Mouse (Mus musculus) MEL (cell line): ENCODE results near the gene Slc13a2. TPM values are rescaled to one million over a fixed set of nuclear protein-coding genes. Genes with fewer than 3 reads are reported as not detected.

ENCODE experiments used
- DNase-seq: peaks from one replicate; pipeline ENCODE4 v3.0.0; 2011; ENCODE audit warnings: low read depth, low spot score
- H3K27ac ChIP-seq: 2 replicates; pipeline ENCODE4 v1.5.1; 2012; ENCODE audit warnings: low read depth, mild to moderate bottlenecking, control low read depth, low read length, moderate library complexity; ENCODE audit not compliant: control insufficient read depth
- H3K27me3 ChIP-seq, 2 experiments: fragments of 150-350 bp in 1 of 2; sonication (generic) in 1 of 2; 2 replicates each; pipeline ENCODE4 v1.6.1; 2012; ENCODE audit warnings: low read length in 2 of 2, mild to moderate bottlenecking in 2 of 2, improper control_type of control experiment in 1 of 2, moderate library complexity in 1 of 2; ENCODE audit not compliant: insufficient read depth in 2 of 2, control insufficient read depth in 1 of 2
- H3K36me3 ChIP-seq, 2 experiments: 2 replicates each; pipeline ENCODE4 v1.6.1; 2012 to 2014; ENCODE audit warnings: low read length in 2 of 2, improper control_type of control experiment in 1 of 2, inconsistent platforms in 1 of 2, mild to moderate bottlenecking in 1 of 2; ENCODE audit not compliant: insufficient read depth in 2 of 2, control insufficient read depth in 1 of 2
- H3K4me1 ChIP-seq, 2 experiments: fragments of 150-350 bp in 1 of 2; sonication (generic) in 1 of 2; 2 replicates each; pipeline ENCODE4 v1.6.1; 2012; ENCODE audit warnings: low read length in 2 of 2, improper control_type of control experiment in 1 of 2, mild to moderate bottlenecking in 1 of 2; ENCODE audit not compliant: insufficient read depth in 2 of 2, control insufficient read depth in 1 of 2
- H3K4me3 ChIP-seq, 2 experiments: fragments of 150-350 bp in 1 of 2; sonication (generic) in 1 of 2; 2 replicates each; pipeline ENCODE4 v1.5.1; 2012; ENCODE audit warnings: low read depth in 2 of 2, low read length in 2 of 2, mild to moderate bottlenecking in 2 of 2, moderate library complexity in 2 of 2, control low read depth in 1 of 2, improper control_type of control experiment in 1 of 2; ENCODE audit not compliant: control insufficient read depth in 1 of 2, insufficient read depth in 1 of 2
- H3K79me2 ChIP-seq: 2 replicates; pipeline ENCODE4 v1.6.1; 2012; ENCODE audit warnings: mild to moderate bottlenecking, low read length, moderate library complexity; ENCODE audit not compliant: control insufficient read depth, poor library complexity, insufficient read depth
- H3K9ac ChIP-seq: 2 replicates; pipeline ENCODE4 v1.6.1; 2012; ENCODE audit warnings: low read depth, mild to moderate bottlenecking, control low read depth, low read length, moderate library complexity; ENCODE audit not compliant: control insufficient read depth, poor library complexity, severe bottlenecking
- H3K9me3 ChIP-seq: fragments of 150-350 bp; sonication (generic); replicated peaks from 2 replicates; pipeline ENCODE4 v1.6.1; 2012; ENCODE audit warnings: mild to moderate bottlenecking, low read length, improper control_type of control experiment, moderate library complexity; ENCODE audit not compliant: insufficient read depth
- BHLHE40 ChIP-seq: IDR thresholded peaks from 2 replicates; pipeline ENCODE4 v1.6.1; 2012; ENCODE audit warnings: low read depth, mild to moderate bottlenecking, inconsistent platforms, low read length, improper control_type of control experiment, borderline replicate concordance
- CHD1 ChIP-seq: IDR thresholded peaks from 2 replicates; pipeline ENCODE4 v1.6.1; 2012; ENCODE audit warnings: low read depth, mild to moderate bottlenecking, inconsistent platforms, low read length, improper control_type of control experiment
- CHD2 ChIP-seq: IDR thresholded peaks from 2 replicates; pipeline ENCODE4 v1.6.1; 2011; ENCODE audit warnings: low read length, improper control_type of control experiment
- CTCF ChIP-seq, 3 experiments: IDR thresholded peaks in 2 of 3; conservative IDR thresholded peaks in 1 of 3; 2 replicates each; pipeline ENCODE4 v1.5.1; 2011 to 2012; ENCODE audit warnings: low read length in 3 of 3, low read depth in 2 of 3, mild to moderate bottlenecking in 2 of 3, improper control_type of control experiment in 1 of 3, inconsistent platforms in 1 of 3, mixed read lengths in 1 of 3, moderate library complexity in 1 of 3; ENCODE audit not compliant: control insufficient read depth in 1 of 3, insufficient read depth in 1 of 3, poor library complexity in 1 of 3, severe bottlenecking in 1 of 3
- E2F4 ChIP-seq: IDR thresholded peaks from 2 replicates; pipeline ENCODE4 v1.6.1; 2011; ENCODE audit warnings: low read depth, low read length, improper control_type of control experiment, borderline replicate concordance
- ELF1 ChIP-seq: IDR thresholded peaks from 2 replicates; pipeline ENCODE4 v1.6.1; 2014; ENCODE audit warnings: low read depth, mild to moderate bottlenecking, inconsistent platforms, low read length, improper control_type of control experiment, moderate library complexity
- EP300 ChIP-seq, 2 experiments: IDR thresholded peaks; 2 replicates each; pipeline ENCODE4 v1.6.1; 2011; ENCODE audit warnings: improper control_type of control experiment in 2 of 2, low read length in 2 of 2, low read depth in 1 of 2, mild to moderate bottlenecking in 1 of 2
- GATA1 ChIP-seq: IDR thresholded peaks from 2 replicates; pipeline ENCODE4 v1.6.1; 2011; ENCODE audit warnings: low read depth, low read length, improper control_type of control experiment
- HCFC1 ChIP-seq: IDR thresholded peaks from 2 replicates; pipeline ENCODE4 v1.6.1; 2012; ENCODE audit warnings: low read depth, mild to moderate bottlenecking, inconsistent platforms, low read length, improper control_type of control experiment, moderate library complexity
- JUND ChIP-seq: IDR thresholded peaks from 2 replicates; pipeline ENCODE4 v1.6.1; 2011; ENCODE audit warnings: low read depth, mild to moderate bottlenecking, improper control_type of control experiment, low read length
- KAT2A ChIP-seq: conservative IDR thresholded peaks from 2 replicates; pipeline ENCODE4 v1.6.1; 2012; ENCODE audit warnings: low read depth, low read length, improper control_type of control experiment, inconsistent platforms
- MAFK ChIP-seq: IDR thresholded peaks from 2 replicates; pipeline ENCODE4 v1.6.1; 2011; ENCODE audit warnings: low read depth, mild to moderate bottlenecking, low read length, improper control_type of control experiment, borderline replicate concordance
- MAX ChIP-seq: IDR thresholded peaks from 2 replicates; pipeline ENCODE4 v1.6.1; 2011; ENCODE audit warnings: low read length, improper control_type of control experiment
- MAZ ChIP-seq: IDR thresholded peaks from 2 replicates; pipeline ENCODE4 v1.6.1; 2012; ENCODE audit warnings: low read depth, mild to moderate bottlenecking, inconsistent platforms, low read length, improper control_type of control experiment
- MEF2A ChIP-seq: IDR thresholded peaks from 2 replicates; pipeline ENCODE4 v1.6.1; 2014; ENCODE audit warnings: low read depth, mild to moderate bottlenecking, inconsistent platforms, low read length, improper control_type of control experiment; ENCODE audit not compliant: poor library complexity, insufficient replicate concordance, severe bottlenecking; ENCODE audit errors: extremely low read depth
- MXI1 ChIP-seq: IDR thresholded peaks from 2 replicates; pipeline ENCODE4 v1.6.1; 2011; ENCODE audit warnings: mild to moderate bottlenecking, low read depth, low read length, improper control_type of control experiment
- MYB ChIP-seq: IDR thresholded peaks from 2 replicates; pipeline ENCODE4 v1.6.1; 2011; ENCODE audit warnings: mild to moderate bottlenecking, low read depth, low read length, improper control_type of control experiment
- NELFE ChIP-seq: IDR thresholded peaks from 2 replicates; pipeline ENCODE4 v1.6.1; 2011; ENCODE audit warnings: low read depth, low read length, improper control_type of control experiment
- NRF1 ChIP-seq: IDR thresholded peaks from 2 replicates; pipeline ENCODE4 v1.6.1; 2014; ENCODE audit warnings: low read depth, mild to moderate bottlenecking, inconsistent platforms, low read length, improper control_type of control experiment, moderate library complexity; ENCODE audit not compliant: poor library complexity, insufficient read depth, severe bottlenecking
- POLR2A ChIP-seq, 2 experiments: IDR thresholded peaks; 2 replicates each; pipeline ENCODE4 v1.6.1; 2011 to 2012; ENCODE audit warnings: low read length in 2 of 2, mild to moderate bottlenecking in 2 of 2, control low read depth in 1 of 2, improper control_type of control experiment in 1 of 2, low read depth in 1 of 2, moderate library complexity in 1 of 2; ENCODE audit not compliant: control insufficient read depth in 1 of 2, insufficient read depth in 1 of 2, poor library complexity in 1 of 2
- POLR2AphosphoS2 ChIP-seq: IDR thresholded peaks from 2 replicates; pipeline ENCODE4 v1.6.1; 2011; ENCODE audit warnings: low read length, improper control_type of control experiment
- POLR2AphosphoS5 ChIP-seq: IDR thresholded peaks from 2 replicates; pipeline ENCODE4 v1.6.1; 2012; ENCODE audit warnings: low read depth, borderline replicate concordance, mild to moderate bottlenecking, inconsistent platforms, low read length, moderate library complexity, mixed read lengths
- RAD21 ChIP-seq: IDR thresholded peaks from 2 replicates; pipeline ENCODE4 v1.6.1; 2011; ENCODE audit warnings: mild to moderate bottlenecking, low read depth, low read length, improper control_type of control experiment
- RCOR1 ChIP-seq: IDR thresholded peaks from 2 replicates; pipeline ENCODE4 v1.6.1; 2012; ENCODE audit warnings: low read depth, mild to moderate bottlenecking, inconsistent platforms, low read length, improper control_type of control experiment
- SIN3A ChIP-seq: IDR thresholded peaks from 2 replicates; pipeline ENCODE4 v1.6.1; 2012; ENCODE audit warnings: low read length, improper control_type of control experiment, inconsistent platforms
- SMC3 ChIP-seq: IDR thresholded peaks from 2 replicates; pipeline ENCODE4 v1.6.1; 2011; ENCODE audit warnings: low read depth, low read length, improper control_type of control experiment
- TAL1 ChIP-seq: IDR thresholded peaks from 2 replicates; pipeline ENCODE4 v1.6.1; 2012; ENCODE audit warnings: mild to moderate bottlenecking, inconsistent platforms, low read length, moderate library complexity, mixed read lengths
- TBP ChIP-seq: IDR thresholded peaks from 2 replicates; pipeline ENCODE4 v1.8.0; 2011; ENCODE audit warnings: low read depth, low read length, improper control_type of control experiment
- USF2 ChIP-seq, 2 experiments: IDR thresholded peaks; 2 replicates each; pipeline ENCODE4 v1.6.1; 2011 to 2012; ENCODE audit warnings: improper control_type of control experiment in 2 of 2, low read length in 2 of 2, borderline replicate concordance in 1 of 2, inconsistent platforms in 1 of 2, low read depth in 1 of 2, mild to moderate bottlenecking in 1 of 2; ENCODE audit not compliant: insufficient read depth in 1 of 2
- ZC3H11A ChIP-seq: IDR thresholded peaks from 2 replicates; pipeline ENCODE4 v1.6.1; 2012; ENCODE audit warnings: low read depth, mild to moderate bottlenecking, inconsistent platforms, low read length, improper control_type of control experiment
- ZNF384 ChIP-seq: IDR thresholded peaks from 2 replicates; pipeline ENCODE4 v1.6.1; 2012; ENCODE audit warnings: low read depth, mild to moderate bottlenecking, inconsistent platforms, low read length, improper control_type of control experiment
- polyA plus RNA-seq, 2 experiments: library from polyadenylated mRNA; stranded (reverse) in 1 of 2; unstranded in 1 of 2; fragments of >175 nt in 1 of 2; fragments of >200 nt in 1 of 2; gene quantifications; 2 replicates each; pipeline versions ENCODE4 v1.2.1 to v1.2.4; 2012; ENCODE audit warnings: low replicate concordance in 2 of 2, low read depth in 1 of 2; ENCODE audit not compliant: insufficient read length in 2 of 2, insufficient read depth in 1 of 2, missing spikeins in 1 of 2
- total RNA-seq: library from RNA; depleted of rRNA; stranded (reverse); fragments of 300-350 nt; gene quantifications from 2 replicates; pipeline ENCODE4 v1.2.3, GENCODE M21; 2012

Slc13a2 gene
- total and polyA plus RNA-seq, 3 experiments, result not detected

- TF ChIP-seq ZNF384 (no peak), MAZ (no peak), BHLHE40 (no peak), POLR2AphosphoS2 (no peak), ZC3H11A (peak; percentile 49)
These were observed 24.6 kb downstream of the Slc13a2 start (continued) for GRCm38 (mm10) chr11:78397397-78397796.

- TF ChIP-seq RAD21, result no peak
- no peak for TF ChIP-seq SMC3
- no peak for TF ChIP-seq MAX
- TF ChIP-seq CTCF (IDR thresholded peaks at IDR 0.05 in 2 of 3, conservative IDR thresholded peaks at IDR 0.05 in 1 of 3; ENCODE audit: control insufficient read depth in 1 of 3, insufficient read depth in 1 of 3, low read depth in 2 of 3, low read length in 3 of 3, poor library complexity in 1 of 3, severe bottlenecking in 1 of 3), result no peak
- TF ChIP-seq POLR2A (IDR thresholded peaks at IDR 0.05; ENCODE audit: control insufficient read depth in 1 of 2, insufficient read depth in 1 of 2, low read depth in 1 of 2, low read length in 2 of 2, poor library complexity in 1 of 2), result no peak
- TF ChIP-seq POLR2AphosphoS2, result no peak
- TF ChIP-seq HCFC1, result no peak
- no peak for TF ChIP-seq ELF1
- no peak for TF ChIP-seq GATA1
- TF ChIP-seq MEF2A, result no peak
- TF ChIP-seq SIN3A, result no peak
- no peak for TF ChIP-seq MYB
- no peak for TF ChIP-seq TBP
- H3K9ac ChIP-seq, result no peak overlapping the region
- H3K27me3 ChIP-seq, result peaks cover 2 to 8% of the 10 kb centered on the region in 2 experiments; a peak in 3 of 4 replicates
- no peak for DNase-seq
- H3K4me1 ChIP-seq, result no peaks in the 10 kb centered on the region
- no peak overlapping the region for H3K4me3 ChIP-seq
- H3K9me3 ChIP-seq, result no peaks in the 10 kb centered on the region
- no peaks in the 10 kb centered on the region for H3K36me3 ChIP-seq
- no peaks in the 10 kb centered on the region for H3K79me2 ChIP-seq
- H3K27ac ChIP-seq, result no peak overlapping the region
These were observed 25.1 kb downstream of the Slc13a2 start for GRCm38 (mm10) chr11:78396950-78397349.

- TF ChIP-seq CHD1 (no peak), MXI1 (no peak), TAL1 (no peak), JUND (no peak), NRF1 (no peak), E2F4 (no peak), NELFE (no peak), MAZ (no peak), MAFK (no peak), CTCF (IDR thresholded peaks at IDR 0.05 in 2 of 3, conservative IDR thresholded peaks at IDR 0.05 in 1 of 3; ENCODE audit: control insufficient read depth in 1 of 3, insufficient read depth in 1 of 3, low read depth in 2 of 3, low read length in 3 of 3, poor library complexity in 1 of 3, severe bottlenecking in 1 of 3) (no peak), BHLHE40 (no peak), HCFC1 (no peak), TBP (no peak), CHD2 (no peak), USF2 (IDR thresholded peaks at IDR 0.05; ENCODE audit: borderline replicate concordance in 1 of 2, insufficient read depth in 1 of 2, low read depth in 1 of 2, low read length in 2 of 2) (no peak), RCOR1 (no peak), POLR2AphosphoS5 (no peak), EP300 (IDR thresholded peaks at IDR 0.05; ENCODE audit: low read depth in 1 of 2, low read length in 2 of 2) (no peak), KAT2A (no peak), MYB (no peak)
- TF ChIP-seq, all 39 proteins: peak for 0
- no peak overlapping the region for H3K4me3 ChIP-seq
- peaks cover 8 to 23% of the 10 kb centered on the region in 2 experiments for H3K27me3 ChIP-seq
- H3K36me3 ChIP-seq, result no peaks in the 10 kb centered on the region
- no peaks in the 10 kb centered on the region for H3K79me2 ChIP-seq
- no peak overlapping the region for H3K9ac ChIP-seq
- H3K27ac ChIP-seq, result no peak overlapping the region
- no peaks in the 10 kb centered on the region for H3K9me3 ChIP-seq
- no peaks in the 10 kb centered on the region for H3K4me1 ChIP-seq
- DNase-seq, result no peak
These were observed 29.3 kb downstream of the Slc13a2 start for GRCm38 (mm10) chr11:78392728-78393127.
